Mouse (Mus musculus) naive thymus-derived CD4-positive, alpha-beta T cell, adult 2 months (primary cell): Measurements from ENCODE around the gene Evi2b.
A peak's percentile ranks its signal among the peaks of the same experiment; 100 is the strongest.

Experiments used
- DNase-seq: peaks from one replicate; pipeline ENCODE4 v3.0.0-alpha.2; 2011; ENCODE audit warnings: low read depth

The Evi2b gene

GRCm38 (mm10) chr11:79523560-79524309, at the start of gene Evi2b:
Evi2b (minus strand) TSS chr11:79523762.
- DNase-seq, result peak; percentile 73

GRCm38 (mm10) chr11:79570319-79570718, 46.8 kb upstream of the Evi2b start:
- no peak for DNase-seq

- no peak for DNase-seq
These were observed 44.8 kb upstream of the Evi2b start for GRCm38 (mm10) chr11:79568197-79568911.

- DNase-seq, result no peak
These were observed 43.4 kb upstream of the Evi2b start for GRCm38 (mm10) chr11:79566947-79567346.

GRCm38 (mm10) chr11:79563493-79563892, 39.9 kb upstream of the Evi2b start:
- no peak for DNase-seq

- no peak for DNase-seq
These were observed 37.0 kb upstream of the Evi2b start for GRCm38 (mm10) chr11:79560536-79560935.

GRCm38 (mm10) chr11:79552622-79553021, 29.1 kb upstream of the Evi2b start:
- DNase-seq, result peak; percentile 53

GRCm38 (mm10) chr11:79536293-79536692, 12.7 kb upstream of the Evi2b start:
- no peak for DNase-seq

GRCm38 (mm10) chr11:79535554-79535953, 12.0 kb upstream of the Evi2b start:
- no peak for DNase-seq

- DNase-seq, result no peak
These were observed 10.6 kb upstream of the Evi2b start for GRCm38 (mm10) chr11:79533950-79534690.

GRCm38 (mm10) chr11:79533311-79533710, 9.7 kb upstream of the Evi2b start:
- no peak for DNase-seq

GRCm38 (mm10) chr11:79531485-79531884, 7.9 kb upstream of the Evi2b start:
- DNase-seq, result no peak

- peak; percentile 67 for DNase-seq
These were observed 7.2 kb upstream of the Evi2b start for GRCm38 (mm10) chr11:79530774-79531173.

- DNase-seq, result peak; percentile 85
These were observed 6.8 kb upstream of the Evi2b start, which contains the start of the genes Evi2 and Evi2a for GRCm38 (mm10) chr11:79530333-79530761. Evi2 (minus strand) TSS chr11:79530589. Evi2a (minus strand) TSS chr11:79530609.

- peak; percentile 51 for DNase-seq
These were observed 6.2 kb upstream of the Evi2b start for GRCm38 (mm10) chr11:79529736-79530135.

- DNase-seq, result no peak
These were observed 5.7 kb upstream of the Evi2b start for GRCm38 (mm10) chr11:79529226-79529625.

GRCm38 (mm10) chr11:79528601-79529000, 5.0 kb upstream of the Evi2b start:
- DNase-seq, result peak; percentile 44

- peak; percentile 66 for DNase-seq
These were observed 4.3 kb upstream of the Evi2b start for GRCm38 (mm10) chr11:79527739-79528384.

- DNase-seq, result peak; percentile 57
These were observed 3.6 kb upstream of the Evi2b start for GRCm38 (mm10) chr11:79527015-79527738.

GRCm38 (mm10) chr11:79526549-79526948, 3.0 kb upstream of the Evi2b start:
- DNase-seq, result peak; percentile 11

- no peak for DNase-seq
These were observed 681 bp upstream of the Evi2b start for GRCm38 (mm10) chr11:79524310-79524575.

GRCm38 (mm10) chr11:79522944-79523343, 618 bp downstream of the Evi2b start:
- DNase-seq, result peak; percentile 23
